Mouse (Mus musculus): ENCODE results near the gene Bmp7. TPM values are rescaled to one million over a fixed set of nuclear protein-coding genes. Genes with fewer than 3 reads are reported as not detected.
A peak's percentile ranks its signal among the peaks of the same experiment; 100 is the strongest.

The Bmp7 gene
- polyA plus RNA-seq, 1 experiment from 2014 or later = 4.4 TPM

GRCm38 (mm10) chr2:172938761-172939638 lies 1.1 kb downstream of the Bmp7 start:
- H3K4me3 ChIP-seq = peak overlapping the region; percentile 49
- WGBS (ENCODE audit: insufficient replicate concordance) = 2% methylated on average over 57 of the region's 57 CpGs
- no peak overlapping the region for H3K9ac ChIP-seq
- H3K9me3 ChIP-seq (replicated peaks) = no peaks in the 10 kb centered on the region
- peak; percentile 40; the same call in 1 of the 2 replicates for ATAC-seq
- peaks cover 99% of the 10 kb centered on the region for H3K27me3 ChIP-seq (replicated peaks)
- no peaks in the 10 kb centered on the region for H3K36me3 ChIP-seq
- H3K4me2 ChIP-seq = peak overlapping the region; percentile 67
- H3K4me1 ChIP-seq = peaks cover 28% of the 10 kb centered on the region
- H3K27ac ChIP-seq = 0 out of 2 replicates have a peak overlapping the region, but pooled peaks have one; percentile 14

- H3K27ac ChIP-seq = no peak overlapping the region
- H3K9ac ChIP-seq = no peak overlapping the region
- no peaks in the 10 kb centered on the region for H3K36me3 ChIP-seq
- no peak overlapping the region for H3K4me3 ChIP-seq
- H3K4me2 ChIP-seq = no peak overlapping the region; the same call in 1 of the 2 replicates
- H3K9me3 ChIP-seq (replicated peaks) = no peaks in the 10 kb centered on the region
- peaks cover 100% of the 10 kb centered on the region for H3K27me3 ChIP-seq (replicated peaks)
- 25% methylated on average over 12 of the region's 12 CpGs for WGBS (ENCODE audit: insufficient replicate concordance)
- ATAC-seq = no peak
- H3K4me1 ChIP-seq = peaks cover 28% of the 10 kb centered on the region
Observed at GRCm38 (mm10) chr2:172937326-172938190, 2.6 kb downstream of the Bmp7 start.

GRCm38 (mm10) chr2:172936844-172937243 lies 3.3 kb downstream of the Bmp7 start:
- peaks cover 97% of the 10 kb centered on the region for H3K27me3 ChIP-seq (replicated peaks)
- H3K36me3 ChIP-seq = no peaks in the 10 kb centered on the region
- no peak for ATAC-seq
- WGBS (ENCODE audit: insufficient replicate concordance) = 48% methylated on average over 5 of the region's 5 CpGs
- H3K9ac ChIP-seq = no peak overlapping the region
- no peak overlapping the region for H3K4me3 ChIP-seq
- no peak overlapping the region for H3K4me2 ChIP-seq
- H3K4me1 ChIP-seq = peaks cover 28% of the 10 kb centered on the region
- no peak overlapping the region for H3K27ac ChIP-seq
- H3K9me3 ChIP-seq (replicated peaks) = no peaks in the 10 kb centered on the region

GRCm38 (mm10) chr2:172935776-172936562 lies 4.2 kb downstream of the Bmp7 start:
- 34% methylated on average over 12 of the region's 12 CpGs for WGBS (ENCODE audit: insufficient replicate concordance)
- Histone ChIP-seq H3K4me2 (no peak overlapping the region), H3K9me3 (replicated peaks) (no peaks in the 10 kb centered on the region), H3K27ac (no peak overlapping the region), H3K9ac (no peak overlapping the region), H3K36me3 (no peaks in the 10 kb centered on the region), H3K4me3 (no peak overlapping the region), H3K27me3 (replicated peaks) (peaks cover 97% of the 10 kb centered on the region), H3K4me1 (peaks cover 27% of the 10 kb centered on the region)
- ATAC-seq = no peak

- H3K27ac ChIP-seq = no peak overlapping the region
- no peak for ATAC-seq
- no peaks in the 10 kb centered on the region for H3K9me3 ChIP-seq (replicated peaks)
- peaks cover 18% of the 10 kb centered on the region for H3K4me1 ChIP-seq
- H3K4me2 ChIP-seq = peak overlapping the region; percentile 37; the same call in 1 of the 2 replicates
- 16% methylated on average over 30 of the region's 30 CpGs for WGBS (ENCODE audit: insufficient replicate concordance)
- H3K36me3 ChIP-seq = no peaks in the 10 kb centered on the region
- no peak overlapping the region for H3K4me3 ChIP-seq
- H3K27me3 ChIP-seq (replicated peaks) = peaks cover 88% of the 10 kb centered on the region
- H3K9ac ChIP-seq = no peak overlapping the region
Observed at GRCm38 (mm10) chr2:172934891-172935740, 5.0 kb downstream of the Bmp7 start.

- no peaks in the 10 kb centered on the region for H3K9me3 ChIP-seq (replicated peaks)
- H3K4me3 ChIP-seq = no peak overlapping the region
- peaks cover 11% of the 10 kb centered on the region for H3K4me1 ChIP-seq
- H3K36me3 ChIP-seq = no peaks in the 10 kb centered on the region
- ATAC-seq = no peak
- peak overlapping the region; percentile 37 for H3K4me2 ChIP-seq
- no peak overlapping the region for H3K9ac ChIP-seq
- WGBS (ENCODE audit: insufficient replicate concordance) = 16% methylated on average over 8 of the region's 8 CpGs
- H3K27me3 ChIP-seq (replicated peaks) = peaks cover 81% of the 10 kb centered on the region
- no peak overlapping the region for H3K27ac ChIP-seq
Observed at GRCm38 (mm10) chr2:172934420-172934788, 5.7 kb downstream of the Bmp7 start.

GRCm38 (mm10) chr2:172933631-172934419 lies 6.3 kb downstream of the Bmp7 start:
- peak overlapping the region; percentile 37 for H3K4me2 ChIP-seq
- H3K4me3 ChIP-seq = no peak overlapping the region
- no peak overlapping the region for H3K9ac ChIP-seq
- H3K27ac ChIP-seq = no peak overlapping the region
- H3K9me3 ChIP-seq (replicated peaks) = no peaks in the 10 kb centered on the region
- peaks cover 10% of the 10 kb centered on the region for H3K4me1 ChIP-seq
- H3K36me3 ChIP-seq = no peaks in the 10 kb centered on the region
- ATAC-seq = no peak
- H3K27me3 ChIP-seq (replicated peaks) = peaks cover 75% of the 10 kb centered on the region
- WGBS (ENCODE audit: insufficient replicate concordance) = 7% methylated on average over 34 of the region's 34 CpGs

- 76% methylated on average over 17 of the region's 17 CpGs for WGBS (ENCODE audit: insufficient replicate concordance)
- no peaks in the 10 kb centered on the region for H3K36me3 ChIP-seq
- H3K4me3 ChIP-seq = no peak overlapping the region
- peaks cover 50% of the 10 kb centered on the region for H3K27me3 ChIP-seq (replicated peaks)
- ATAC-seq = no peak
- no peak overlapping the region for H3K9ac ChIP-seq
- no peak overlapping the region for H3K4me2 ChIP-seq
- H3K4me1 ChIP-seq = peaks cover 7% of the 10 kb centered on the region
- no peak overlapping the region for H3K27ac ChIP-seq
- no peaks in the 10 kb centered on the region for H3K9me3 ChIP-seq (replicated peaks)
Observed at GRCm38 (mm10) chr2:172931137-172931898, 8.8 kb downstream of the Bmp7 start.

GRCm38 (mm10) chr2:172929905-172930436 lies 10.2 kb downstream of the Bmp7 start:
- H3K4me3 ChIP-seq = no peak overlapping the region
- H3K27ac ChIP-seq = no peak overlapping the region
- H3K4me1 ChIP-seq = peaks cover 4% of the 10 kb centered on the region; the same call in 1 of the 2 replicates
- no peaks in the 10 kb centered on the region for H3K36me3 ChIP-seq
- no peak overlapping the region for H3K4me2 ChIP-seq
- peak; percentile 38; the same call in 1 of the 2 replicates for ATAC-seq
- H3K9me3 ChIP-seq (replicated peaks) = no peaks in the 10 kb centered on the region
- peaks cover 37% of the 10 kb centered on the region for H3K27me3 ChIP-seq (replicated peaks)
- no peak overlapping the region for H3K9ac ChIP-seq
- WGBS (ENCODE audit: insufficient replicate concordance) = 83% methylated on average over 14 of the region's 14 CpGs
